Mouse (Mus musculus) mouse embryonic stem cell (cell line): Measurements from ENCODE around the gene Ccdc88c.

Experiments
- in situ Hi-C, 2 experiments: fragments of 300-500 bp; cut with MboI; formaldehyde crosslinking; loops; 1 replicate in 1 of 2; 3 replicates in 1 of 2; pipeline ENCODE4 v1.14.3; 2019 to 2020; ENCODE audit warnings: low sequenced_read_pairs in 2 of 2, low pct_unique_long_range_greater_than_20kb in 1 of 2, mixed read lengths in 1 of 2; ENCODE audit not compliant: unreplicated experiment in 1 of 2

Ccdc88c gene

DNA sequence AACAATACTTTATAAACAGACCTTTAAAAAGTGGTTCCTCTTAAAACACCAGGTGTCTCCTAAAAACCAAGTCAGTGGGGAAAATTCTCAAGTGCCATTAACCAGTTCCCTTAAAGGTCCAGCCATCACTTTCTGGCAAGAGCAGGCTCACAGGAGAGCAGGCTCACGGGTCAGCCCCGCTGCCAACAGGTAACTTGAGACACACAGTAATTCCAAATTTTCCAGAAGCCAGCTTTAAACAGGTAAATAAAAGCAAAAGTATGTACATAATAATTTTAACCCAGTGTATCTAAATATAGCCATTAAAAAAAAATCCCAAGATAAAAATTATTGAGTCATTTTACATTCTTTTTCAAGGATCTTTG, 43.1 kb downstream of the Ccdc88c start:
- in situ Hi-C loops: no loop called here

DNA sequence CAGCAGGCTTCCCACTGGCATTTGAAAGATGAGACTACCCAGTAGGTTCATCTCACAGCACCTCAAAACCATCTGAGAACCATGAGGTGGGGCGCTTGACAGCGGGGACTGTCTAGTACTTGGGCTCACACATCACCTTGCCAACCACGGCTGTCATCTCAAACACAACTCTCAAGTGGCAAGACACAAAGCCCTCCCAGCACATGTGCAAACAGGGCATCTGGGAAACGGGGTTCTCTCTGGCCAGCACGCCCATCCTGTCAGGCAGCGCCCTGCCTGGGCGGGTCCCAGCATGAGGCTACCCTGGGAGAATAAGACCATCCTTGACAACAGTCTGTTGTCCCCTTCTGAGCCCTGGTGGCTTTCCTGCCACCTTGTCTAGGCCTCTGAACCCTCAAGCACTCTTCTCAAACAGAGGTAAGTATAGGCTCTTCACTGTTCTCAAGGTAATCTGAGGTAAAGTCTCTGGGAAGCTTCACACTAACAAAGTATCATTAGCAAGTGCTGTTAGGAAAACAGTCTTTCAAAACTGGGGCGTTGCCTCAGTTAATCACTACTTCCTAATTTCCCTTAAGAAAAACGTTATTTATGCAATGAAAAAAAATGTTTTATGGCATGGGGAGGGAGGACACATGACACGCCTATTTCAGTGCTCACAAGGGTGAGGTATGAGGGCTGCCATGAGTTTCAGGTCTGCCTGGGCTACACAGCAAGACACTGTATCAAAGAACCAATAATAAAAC, 43.6 kb downstream of the Ccdc88c start:
- in situ Hi-C loops: no loop called here

DNA sequence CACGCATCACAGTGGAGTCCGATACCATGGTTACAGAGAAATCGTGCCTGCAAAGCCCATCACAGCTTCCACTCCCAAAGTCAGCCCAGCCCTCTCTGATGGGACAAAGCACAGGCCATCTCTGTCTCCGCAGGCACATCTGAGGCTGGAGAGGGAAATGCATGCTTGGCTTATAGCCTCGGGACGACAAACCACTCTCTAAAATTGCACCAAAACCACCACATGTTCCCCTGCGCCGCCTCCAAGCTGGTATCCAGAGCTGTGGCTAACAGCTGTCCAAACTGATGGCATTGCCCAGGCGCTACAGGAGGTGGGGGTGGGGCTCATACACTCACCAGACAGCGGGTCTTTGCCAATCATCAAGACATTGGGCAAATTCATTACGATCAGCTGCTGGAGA, 45.3 kb downstream of the Ccdc88c start:
- in situ Hi-C loops: no loop called here

DNA sequence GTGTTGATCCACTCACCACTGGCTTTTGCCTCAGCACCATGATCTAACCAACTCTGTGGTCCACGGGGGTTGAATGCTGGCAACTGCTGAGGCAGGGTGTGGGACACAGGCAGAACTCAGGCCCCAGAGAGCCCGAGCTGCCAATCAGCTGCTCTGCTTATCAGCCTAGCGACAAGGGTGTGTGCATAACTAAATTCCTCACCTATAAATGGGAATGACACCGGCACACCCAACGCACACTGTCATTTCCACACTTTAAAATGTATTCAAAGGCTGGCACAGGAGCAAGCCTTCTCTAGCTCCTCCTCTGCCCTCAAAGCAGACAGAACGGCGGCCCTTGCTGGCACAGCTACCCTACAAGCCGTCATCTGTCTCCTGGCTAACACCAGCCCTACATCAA, 46.6 kb downstream of the Ccdc88c start:
- in situ Hi-C loops: no loop called here

DNA sequence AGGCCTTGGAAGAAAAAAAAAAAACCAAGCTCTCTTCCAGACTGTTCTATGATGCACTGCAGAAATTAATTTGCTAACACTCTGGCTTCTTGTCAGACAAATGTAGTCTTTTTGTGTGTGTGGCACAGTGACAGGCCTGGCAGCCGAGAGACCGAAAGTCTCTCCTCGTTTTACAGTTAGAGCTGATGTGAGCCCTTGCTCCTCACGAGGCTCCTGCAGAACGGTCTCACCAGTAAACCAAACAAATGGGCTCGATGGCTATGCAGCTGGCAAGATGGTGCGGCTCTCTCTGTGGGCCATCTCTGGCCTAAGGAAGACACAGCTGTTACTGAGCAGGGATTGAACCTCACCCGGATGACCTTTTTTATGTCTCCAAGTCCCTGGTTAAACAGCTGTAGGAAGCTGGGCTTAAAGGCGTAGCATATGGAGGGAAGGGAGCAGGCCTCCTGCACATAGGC, 48.3 kb downstream of the Ccdc88c start:
- in situ Hi-C loops: no loop called here

DNA sequence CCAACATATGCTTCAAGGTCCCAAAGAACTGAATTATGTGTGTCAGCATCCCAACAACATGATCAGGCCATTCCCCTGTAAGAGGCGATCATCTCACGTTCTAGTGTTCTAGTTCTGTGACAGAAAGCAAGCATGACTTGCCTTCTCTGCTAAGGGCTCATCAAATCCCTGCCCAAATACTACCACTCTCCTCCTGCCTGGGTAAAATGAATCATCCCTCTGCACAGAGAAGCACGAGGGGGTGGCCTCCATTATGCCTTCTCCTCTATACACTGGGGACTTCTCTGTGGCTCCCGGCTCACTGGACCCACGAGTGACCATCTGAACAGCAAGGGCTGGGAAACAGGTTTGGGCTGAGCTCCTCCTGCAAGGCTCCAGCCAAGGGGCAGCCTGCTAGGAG, 49.2 kb downstream of the Ccdc88c start:
- in situ Hi-C loops: no loop called here

DNA sequence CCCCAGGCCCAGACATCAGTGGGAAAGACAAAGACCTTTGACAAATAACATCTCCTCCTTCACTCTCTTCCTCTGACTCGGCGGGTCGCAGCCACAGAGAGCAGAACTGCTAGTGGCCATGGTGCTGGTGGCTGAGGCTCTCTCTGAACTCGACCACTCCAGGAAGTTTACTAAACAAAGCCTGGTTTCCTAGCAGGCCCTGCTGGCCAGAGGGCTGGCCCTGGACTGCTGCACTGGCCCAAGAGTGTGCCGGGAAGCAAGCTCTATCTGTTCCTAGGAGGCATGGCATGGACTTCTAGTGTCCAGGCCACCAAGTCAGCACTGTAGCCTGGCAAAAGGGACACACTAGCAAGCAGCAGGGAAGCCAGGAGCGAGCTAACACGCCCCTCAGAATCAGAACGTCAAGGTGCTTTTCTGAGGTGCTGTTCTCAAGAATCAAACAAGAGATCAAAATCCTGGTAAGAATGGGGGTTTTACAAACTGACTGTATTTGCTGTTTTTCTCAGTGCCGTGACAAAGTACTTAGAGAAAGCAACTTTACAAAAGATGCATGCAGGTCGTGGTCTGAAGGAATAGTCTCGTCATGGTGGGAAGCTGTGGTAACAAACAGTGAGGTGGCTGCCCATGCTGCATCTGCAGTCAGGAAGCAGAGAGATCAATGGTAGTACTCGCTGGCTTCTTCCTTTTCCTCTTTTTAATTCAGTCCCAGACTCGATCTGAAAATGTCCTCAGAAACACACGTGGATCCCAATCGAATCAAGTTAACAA, 50.7 kb downstream of the Ccdc88c start:
- in situ Hi-C loops: no loop called here

DNA sequence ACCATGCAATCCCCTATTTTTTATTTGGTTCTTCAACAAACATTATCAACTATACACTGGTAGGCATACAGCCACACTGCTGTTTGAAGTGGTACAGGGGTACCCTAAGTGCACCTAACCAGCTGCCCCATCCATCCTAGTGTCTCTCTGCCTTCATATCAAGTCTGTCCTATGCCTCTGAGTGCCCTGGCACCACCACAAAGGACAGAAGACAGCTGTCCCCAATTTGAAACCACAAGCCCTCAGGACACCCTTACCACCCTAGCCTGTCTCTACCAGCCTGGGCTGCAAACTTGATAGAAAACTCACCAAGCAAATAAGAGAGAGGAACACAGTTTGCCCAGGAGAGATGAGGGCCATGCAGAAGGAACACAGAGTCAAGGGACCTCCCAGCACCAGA, 51.3 kb downstream of the Ccdc88c start:
- in situ Hi-C loops: no loop called here

DNA sequence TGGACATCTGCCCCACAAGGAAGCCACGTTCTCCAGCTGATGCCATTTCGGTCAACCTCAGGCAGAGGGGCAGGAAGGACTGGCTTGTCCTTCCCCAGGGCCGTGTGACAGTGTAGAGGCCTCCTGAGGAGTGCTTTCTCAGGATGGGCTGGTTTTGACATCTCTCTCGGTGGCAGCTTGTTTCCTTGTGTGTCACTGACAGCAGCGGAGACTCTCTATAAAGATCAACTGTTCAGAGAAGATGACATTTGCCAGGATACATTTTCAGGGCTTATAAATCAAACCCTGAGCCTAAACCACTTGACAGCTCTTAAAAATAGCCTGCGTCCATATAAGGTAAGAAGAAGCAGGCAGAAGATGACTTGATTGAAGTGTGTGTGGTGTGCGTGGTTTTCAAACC, 59.0 kb downstream of the Ccdc88c start:
- in situ Hi-C loops: no loop called here

DNA sequence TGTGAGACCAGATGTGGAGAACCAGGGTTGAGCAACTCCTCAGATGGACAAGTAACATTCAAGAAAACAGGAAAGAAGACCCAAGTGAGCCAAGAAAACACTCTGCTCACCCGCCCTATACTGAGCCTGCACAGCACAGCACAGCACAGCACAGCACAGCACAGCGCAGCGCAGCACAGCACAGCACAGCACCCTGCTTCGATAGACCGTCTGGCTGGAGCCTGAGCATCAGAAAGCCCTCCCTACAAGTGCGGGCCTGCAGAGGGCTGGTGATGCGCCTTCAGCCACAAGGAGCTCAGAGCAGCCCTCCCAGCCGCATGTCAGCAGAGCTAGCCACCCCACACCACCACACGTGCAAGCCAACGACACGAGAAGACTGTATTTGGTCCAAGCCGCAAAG, 61.5 kb downstream of the Ccdc88c start:
- in situ Hi-C loops: no loop called here

DNA sequence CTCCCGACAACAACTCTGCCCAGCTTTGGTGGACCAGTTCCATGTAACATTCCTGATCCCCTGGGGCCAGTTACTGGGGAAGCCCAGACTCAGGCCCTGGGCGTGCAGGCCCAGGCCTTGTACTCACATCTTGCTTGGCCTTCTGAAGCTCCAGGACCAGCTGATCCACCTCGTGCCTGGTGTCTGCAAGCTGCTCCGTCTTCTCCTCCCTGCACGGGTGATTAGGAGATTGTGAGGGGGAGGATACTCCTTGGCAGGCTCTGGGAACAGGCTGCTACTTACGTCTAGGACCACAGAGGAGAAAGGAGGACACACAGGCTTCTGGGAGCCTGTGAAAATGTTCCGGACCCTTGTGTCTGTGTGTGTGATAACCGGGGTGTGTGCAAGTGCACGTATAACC, 62.6 kb downstream of the Ccdc88c start:
- in situ Hi-C loops: no loop called here

DNA sequence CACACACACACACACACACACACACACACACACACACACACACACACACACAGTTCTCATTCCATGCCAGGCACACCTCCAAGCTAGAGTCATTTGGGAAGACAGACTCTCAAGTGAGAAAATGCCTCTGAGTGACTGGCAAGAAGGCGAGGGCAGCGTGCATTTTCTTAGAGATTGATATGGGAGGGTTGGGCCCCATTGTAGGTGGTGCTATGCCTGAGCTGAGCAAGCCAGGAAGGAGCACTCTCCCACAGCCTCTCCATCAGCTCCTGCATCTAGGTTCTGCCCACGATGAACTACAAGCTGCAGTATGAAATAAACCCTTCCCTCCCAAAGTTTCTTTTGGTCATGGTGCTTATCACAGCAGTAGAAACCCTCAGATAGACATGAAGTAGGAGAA, 63.6 kb downstream of the Ccdc88c start:
- in situ Hi-C loops: no loop called here

DNA sequence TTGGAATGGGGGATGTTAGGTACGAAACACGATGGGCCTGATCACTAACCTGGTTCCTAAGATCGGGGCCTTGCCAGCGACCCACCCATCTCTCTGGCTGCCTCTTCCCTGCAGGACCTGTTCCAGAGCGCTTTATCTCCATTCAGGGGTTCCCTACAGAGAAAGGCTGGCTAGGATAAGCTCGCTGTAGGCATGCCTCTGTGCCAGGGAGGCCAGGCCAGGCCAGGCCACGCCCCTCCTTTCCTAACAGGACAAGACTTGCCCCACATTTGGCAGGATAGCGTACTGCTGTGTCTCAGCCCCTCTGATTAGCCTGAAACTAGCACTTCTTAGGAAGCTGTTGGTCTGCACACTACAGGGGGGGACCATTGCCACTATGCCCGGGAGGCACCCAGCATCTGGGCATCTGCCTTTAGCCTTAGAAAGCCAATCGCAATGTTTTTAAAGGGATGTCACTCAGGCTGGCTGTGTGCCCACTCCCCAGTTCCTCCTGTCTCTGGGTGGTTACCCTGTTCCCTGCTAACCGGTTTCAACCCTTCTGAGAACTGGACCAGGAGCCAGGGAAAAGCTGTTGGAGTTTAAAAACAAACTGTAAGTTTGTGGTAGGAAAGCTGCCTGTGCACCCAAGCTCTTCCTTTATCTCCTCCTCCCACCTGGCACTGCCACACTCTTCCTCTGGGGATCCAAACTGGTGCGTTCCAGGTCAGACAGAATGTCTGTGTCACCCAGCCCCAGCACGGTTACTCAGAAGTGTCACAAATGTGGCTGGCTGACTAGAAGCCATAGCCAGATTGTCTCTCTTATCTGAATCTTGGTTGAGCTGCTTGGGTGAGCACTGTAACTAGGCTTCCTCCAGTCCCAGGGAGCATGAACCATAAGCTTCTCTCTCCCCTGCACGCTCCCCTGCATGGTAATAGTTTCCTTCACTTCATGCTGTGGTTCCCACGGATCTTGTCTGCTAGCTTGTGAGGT, 69.9 kb downstream of the Ccdc88c start:
- in situ Hi-C loops: loop anchor here (5.0 kb wide), 2 partner anchors 63 to 78 kb away; no protein-coding TSS in a partner anchor

DNA sequence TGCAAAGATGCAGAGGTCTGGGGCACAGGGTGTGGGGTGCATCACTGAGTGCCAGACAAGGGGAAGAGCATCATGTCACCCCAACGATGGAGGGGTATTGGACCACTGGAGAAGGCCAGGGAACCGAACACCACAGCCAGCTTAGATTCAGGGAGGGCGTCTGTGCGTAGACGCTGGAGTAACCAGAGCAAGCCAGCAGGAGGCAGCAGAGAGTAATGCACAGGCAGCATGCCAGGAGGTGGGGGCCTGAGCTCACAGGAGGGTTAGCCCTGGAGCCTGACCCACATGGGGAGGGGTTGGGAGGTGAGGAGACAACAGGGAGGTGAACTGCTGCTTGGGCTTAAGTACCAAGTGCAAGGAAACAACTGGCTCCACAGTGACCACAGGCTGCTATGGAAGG, 70.8 kb downstream of the Ccdc88c start:
- in situ Hi-C loops: loop anchor here (5.0 kb wide), 2 partner anchors 64 to 79 kb away; no protein-coding TSS in a partner anchor

DNA sequence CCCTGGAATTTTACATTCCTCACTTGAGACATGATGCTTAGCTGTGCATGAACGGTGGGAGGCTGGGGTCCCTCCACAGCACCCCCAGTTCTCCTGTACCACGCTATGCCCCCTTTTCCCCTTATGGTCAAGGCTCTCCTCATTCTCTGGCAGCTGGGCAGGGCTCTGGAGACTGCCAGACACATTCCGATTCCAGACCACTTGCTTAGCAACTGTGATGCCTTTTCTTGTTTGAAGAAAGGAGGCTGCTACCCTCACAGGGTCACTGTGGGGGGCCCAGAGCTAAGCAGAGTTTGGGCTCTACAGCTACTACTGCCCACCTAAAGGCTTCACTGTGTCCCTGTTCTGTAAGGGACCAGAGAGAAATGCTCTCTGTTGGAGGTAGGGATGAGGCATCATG, 71.6 kb downstream of the Ccdc88c start:
- in situ Hi-C loops: loop anchor here (5.0 kb wide), 2 partner anchors 65 to 80 kb away; no protein-coding TSS in a partner anchor

DNA sequence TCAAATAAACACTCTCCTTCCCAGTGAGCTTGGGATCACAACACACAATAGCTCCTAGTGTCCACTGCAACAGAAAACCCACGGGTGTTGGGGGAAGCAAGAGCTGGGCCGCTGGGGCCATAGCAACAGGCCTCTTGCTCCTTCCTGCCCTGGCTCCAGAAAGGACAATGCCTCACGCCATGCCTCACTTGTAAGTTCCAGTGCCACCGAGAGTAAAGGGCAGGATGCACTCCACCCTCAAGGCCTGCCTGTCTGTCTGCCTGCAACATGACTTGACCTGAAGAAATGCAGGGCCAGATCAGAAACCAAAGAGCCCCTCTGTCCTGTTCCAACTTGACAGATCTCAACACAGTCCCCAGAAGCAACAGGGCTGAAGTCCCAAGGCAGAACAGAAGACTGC, 72.0 kb downstream of the Ccdc88c start:
- in situ Hi-C loops: loop anchor here (5.0 kb wide), 2 partner anchors 65 to 80 kb away; no protein-coding TSS in a partner anchor

DNA sequence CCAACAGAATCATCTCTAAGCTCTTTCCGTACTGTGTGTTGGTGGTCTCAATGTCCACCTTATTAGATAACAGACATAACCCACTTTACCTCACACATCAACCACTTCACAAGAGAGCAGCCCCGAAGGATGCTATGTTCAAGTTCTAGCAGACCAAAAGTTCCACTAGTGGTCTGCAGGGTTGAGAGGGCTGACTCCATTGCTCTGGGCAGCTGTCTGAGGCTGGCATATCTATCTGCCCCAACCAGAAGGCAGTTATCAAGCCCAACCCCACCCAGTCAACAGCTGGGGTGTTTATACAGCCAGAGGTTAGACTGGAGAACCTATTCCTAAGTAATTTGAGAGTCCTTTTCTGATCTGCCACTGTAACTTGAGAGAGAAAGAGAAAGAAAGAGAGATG, 72.8 kb downstream of the Ccdc88c start:
- in situ Hi-C loops: loop anchor here (5.0 kb wide), 2 partner anchors 66 to 81 kb away; no protein-coding TSS in a partner anchor

DNA sequence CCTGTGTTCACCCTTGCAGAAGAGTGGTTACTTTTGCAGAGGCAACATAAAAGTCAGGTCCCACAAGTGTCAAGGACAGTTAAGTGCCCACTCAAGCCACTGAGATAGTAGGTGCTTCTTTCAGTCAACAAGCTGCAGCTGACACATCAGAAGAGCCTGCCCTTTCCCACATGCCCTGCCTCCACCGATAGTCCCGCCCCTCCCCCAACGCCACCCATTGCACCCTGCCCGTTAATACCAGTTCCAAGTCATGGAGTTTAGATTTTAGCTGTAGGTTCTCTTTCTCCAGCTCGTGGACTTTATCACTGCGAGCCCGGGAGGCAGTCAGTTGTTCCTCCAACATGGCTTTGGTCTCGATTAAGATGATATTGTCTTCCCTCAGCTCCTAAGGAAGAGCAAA, 74.9 kb downstream of the Ccdc88c start:
- in situ Hi-C loops: no loop called here
